Mouse (Mus musculus): Measurements from ENCODE around the gene 1810037I17Rik. TPM values are rescaled to one million over a fixed set of nuclear protein-coding genes. Genes with fewer than 3 reads are reported as not detected.

1810037I17Rik gene
- polyA plus RNA-seq, 1 experiment from 2014 or later = 76.8 TPM

GRCm38 (mm10) chr3:122968391-122968790 lies 44.4 kb downstream of the 1810037I17Rik start:
- H3K36me3 ChIP-seq (ENCODE audit: control insufficient read depth, insufficient read depth) = peaks cover 3% of the 10 kb centered on the region; the same call in 1 of the 2 replicates
- 91% methylated on average over 9 of the region's 9 CpGs for WGBS
- H3K4me3 ChIP-seq (replicated peaks; ENCODE audit: low read length) = no peak overlapping the region
- no peaks in the 10 kb centered on the region for H3K27me3 ChIP-seq (replicated peaks; ENCODE audit: control insufficient read depth, insufficient read depth, low read length)
- H3K4me1 ChIP-seq (replicated peaks; ENCODE audit: control insufficient read depth, insufficient read depth, low read length) = no peaks in the 10 kb centered on the region
- no peak overlapping the region for H3K9ac ChIP-seq (replicated peaks; ENCODE audit: low read depth, low read length)
- H3K4me2 ChIP-seq (ENCODE audit: low read length) = no peak overlapping the region
- ATAC-seq = no peak
- no peaks in the 10 kb centered on the region for H3K9me3 ChIP-seq (ENCODE audit: control insufficient read depth, low read length)
- H3K27ac ChIP-seq (ENCODE audit: low read length) = no peak overlapping the region

GRCm38 (mm10) chr3:122972126-122972822 lies 48.3 kb downstream of the 1810037I17Rik start:
- no peaks in the 10 kb centered on the region for H3K27me3 ChIP-seq (replicated peaks; ENCODE audit: control insufficient read depth, insufficient read depth, low read length)
- H3K27ac ChIP-seq (ENCODE audit: low read length) = no peak overlapping the region
- H3K9me3 ChIP-seq (ENCODE audit: control insufficient read depth, low read length) = no peaks in the 10 kb centered on the region
- no peak overlapping the region for H3K4me3 ChIP-seq (replicated peaks; ENCODE audit: low read length)
- H3K36me3 ChIP-seq (ENCODE audit: control insufficient read depth, insufficient read depth) = peaks cover 3% of the 10 kb centered on the region; the same call in 1 of the 2 replicates
- H3K4me1 ChIP-seq (replicated peaks; ENCODE audit: control insufficient read depth, insufficient read depth, low read length) = peaks cover 3% of the 10 kb centered on the region; the same call in 1 of the 2 replicates
- H3K9ac ChIP-seq (replicated peaks; ENCODE audit: low read depth, low read length) = no peak overlapping the region
- WGBS = 80% methylated on average over 3 of the region's 3 CpGs
- H3K4me2 ChIP-seq (ENCODE audit: low read length) = no peak overlapping the region
- no peak for ATAC-seq

GRCm38 (mm10) chr3:122974833-122975232 lies 50.8 kb downstream of the 1810037I17Rik start:
- Histone ChIP-seq H3K27ac (ENCODE audit: low read length) (no peak overlapping the region), H3K9me3 (ENCODE audit: control insufficient read depth, low read length) (no peaks in the 10 kb centered on the region), H3K9ac (replicated peaks; ENCODE audit: low read depth, low read length) (no peak overlapping the region), H3K4me3 (replicated peaks; ENCODE audit: low read length) (no peak overlapping the region), H3K27me3 (replicated peaks; ENCODE audit: control insufficient read depth, insufficient read depth, low read length) (no peaks in the 10 kb centered on the region), H3K36me3 (ENCODE audit: control insufficient read depth, insufficient read depth) (no peaks in the 10 kb centered on the region), H3K4me2 (ENCODE audit: low read length) (no peak overlapping the region), H3K4me1 (replicated peaks; ENCODE audit: control insufficient read depth, insufficient read depth, low read length) (peaks cover 3% of the 10 kb centered on the region; the same call in 1 of the 2 replicates)
- WGBS = 22% methylated on average over 3 of the region's 3 CpGs
- peak; percentile 69 for ATAC-seq

- Histone ChIP-seq H3K36me3 (ENCODE audit: control insufficient read depth, insufficient read depth) (no peaks in the 10 kb centered on the region), H3K4me3 (replicated peaks; ENCODE audit: low read length) (no peak overlapping the region), H3K27ac (ENCODE audit: low read length) (no peak overlapping the region), H3K4me1 (replicated peaks; ENCODE audit: control insufficient read depth, insufficient read depth, low read length) (peaks cover 3% of the 10 kb centered on the region; the same call in 1 of the 2 replicates), H3K9ac (replicated peaks; ENCODE audit: low read depth, low read length) (no peak overlapping the region), H3K27me3 (replicated peaks; ENCODE audit: control insufficient read depth, insufficient read depth, low read length) (no peaks in the 10 kb centered on the region), H3K9me3 (ENCODE audit: control insufficient read depth, low read length) (no peaks in the 10 kb centered on the region), H3K4me2 (ENCODE audit: low read length) (no peak overlapping the region)
- WGBS = 66% methylated on average over 4 of the region's 4 CpGs
- ATAC-seq = no peak
Measured at GRCm38 (mm10) chr3:122975363-122975762, 51.4 kb downstream of the 1810037I17Rik start.

Other genes starting within 250 kb of the 1810037I17Rik start
- gene Pde5a, start 195.3 kb upstream of the 1810037I17Rik start, polyA plus RNA-seq (2015; fragmentation: Nextera tagmentation; extraction: Ambion mirVana) = 2.8 and 3.2 TPM in 2 replicates
- not detected in 2 replicates for gene Fabp2, start 29.1 kb upstream of the 1810037I17Rik start, polyA plus RNA-seq (2015; fragmentation: Nextera tagmentation; extraction: Ambion mirVana)
- gene Gm10959, start 4.8 kb upstream of the 1810037I17Rik start, polyA plus RNA-seq (2015; fragmentation: Nextera tagmentation; extraction: Ambion mirVana) = not detected in 2 replicates
- 6.4 and 7.2 TPM in 2 replicates for gene Usp53, start 60.3 kb downstream of the 1810037I17Rik start, polyA plus RNA-seq (2015; fragmentation: Nextera tagmentation; extraction: Ambion mirVana)
- not detected in 2 replicates for gene Myoz2, start 110.8 kb downstream of the 1810037I17Rik start, polyA plus RNA-seq (2015; fragmentation: Nextera tagmentation; extraction: Ambion mirVana)

Measured in forebrain, embryonic 16.5 days (tissue).